Mouse (Mus musculus): Measurements from ENCODE around the gene Itga7.

Itga7 gene

DNA sequence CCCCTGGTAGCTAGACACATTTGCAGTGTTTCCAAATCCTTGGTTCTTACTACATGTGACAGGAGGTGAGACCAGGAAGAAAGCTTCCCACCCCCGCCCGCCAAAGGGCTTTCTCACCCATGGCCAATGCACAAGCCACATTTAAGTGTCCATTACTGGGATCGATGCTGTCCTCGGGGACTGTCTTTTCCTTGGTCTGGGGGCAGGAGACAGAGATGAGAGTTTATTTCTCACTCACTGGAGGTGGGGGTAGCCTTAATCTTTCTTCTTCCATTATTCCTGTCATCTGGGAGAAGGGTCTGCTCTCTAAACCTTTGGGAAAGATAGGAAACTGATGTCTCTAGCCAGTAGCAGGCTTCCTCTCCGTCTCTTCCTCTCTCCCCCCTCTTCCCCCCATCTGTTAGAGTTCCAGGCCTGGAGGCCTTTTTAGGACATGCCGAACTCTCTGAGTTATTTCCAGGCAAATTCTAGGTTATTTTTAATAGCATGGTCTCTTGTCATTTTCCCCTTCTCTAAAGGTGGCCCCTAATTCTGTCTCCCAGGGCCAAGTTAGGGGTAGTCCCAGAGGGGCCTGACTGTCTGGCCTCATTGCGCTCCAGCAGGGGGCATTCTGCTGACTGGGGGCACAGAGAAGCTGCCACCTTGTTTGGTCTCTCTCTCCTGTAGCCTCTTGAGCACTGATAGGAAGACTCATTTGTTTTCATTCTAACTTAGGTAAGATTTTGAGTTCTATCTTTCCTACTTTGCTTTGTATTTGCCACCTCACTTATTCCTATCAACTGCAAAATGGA, 1.6 kb downstream of the Itga7 start:
- DNase-seq (ENCODE audit: low spot score) = no peak

DNA sequence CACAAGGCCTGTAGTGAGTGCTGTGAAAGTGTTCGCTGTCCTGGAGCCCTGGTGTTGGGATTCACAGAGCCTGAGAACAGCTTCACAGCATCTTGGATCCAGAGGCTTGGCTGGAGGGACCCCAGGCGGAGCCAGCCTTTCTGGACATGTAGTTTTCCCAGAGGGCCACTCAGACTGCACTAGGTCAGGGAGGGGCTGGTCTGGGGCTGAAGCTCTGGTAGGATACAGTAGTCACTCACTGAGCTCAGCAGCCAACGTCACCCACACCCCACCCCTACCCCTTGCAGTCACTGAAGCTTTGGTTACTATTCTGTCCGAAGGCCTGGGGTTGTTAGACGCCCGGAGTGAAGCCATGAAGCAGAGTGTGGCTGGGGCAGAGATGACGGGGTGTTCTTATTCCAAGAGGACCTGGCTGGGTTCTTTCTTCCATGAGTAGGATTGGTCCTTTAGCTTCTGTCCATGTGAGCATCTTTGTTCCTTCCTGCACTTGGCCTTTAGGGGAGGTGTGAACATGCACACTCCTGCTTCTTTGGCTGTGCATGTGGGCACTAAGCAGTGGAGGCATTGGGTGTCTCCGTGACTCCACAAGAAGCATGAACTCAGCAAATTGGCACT, 2.3 kb downstream of the Itga7 start:
- DNase-seq (ENCODE audit: low spot score) = no peak

DNA sequence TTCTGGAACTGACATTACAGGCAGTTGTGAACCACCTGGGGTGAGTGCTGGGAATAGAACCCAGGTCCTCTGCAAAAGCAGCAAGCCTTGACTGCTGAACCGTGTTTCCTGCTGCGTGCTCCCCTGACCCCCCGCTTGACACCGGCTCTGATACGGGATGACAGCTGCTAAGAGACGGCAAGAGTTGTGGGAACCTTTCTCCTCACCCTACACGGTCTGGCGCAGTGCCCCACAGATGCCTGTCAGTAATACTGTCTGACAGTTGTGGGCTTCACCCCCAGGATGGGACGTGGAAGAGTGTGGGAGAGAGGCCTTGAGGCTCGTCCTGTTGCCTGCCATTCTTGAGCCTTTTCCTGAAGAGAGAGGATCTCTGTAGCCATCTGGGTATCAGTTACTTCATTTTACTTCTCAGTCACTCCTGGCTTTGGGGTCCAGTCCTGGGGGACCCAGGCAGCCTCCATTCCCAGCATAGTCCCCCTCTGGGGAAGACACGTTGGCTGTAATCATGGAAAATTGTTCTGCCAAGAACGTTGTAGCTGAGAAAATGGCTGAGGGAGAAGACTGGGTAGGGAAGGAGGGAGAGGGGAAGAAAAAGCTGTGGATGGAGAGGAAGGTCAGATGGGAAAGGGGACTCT, 4.3 kb downstream of the Itga7 start:
- DNase-seq (ENCODE audit: low spot score) = no peak

DNA sequence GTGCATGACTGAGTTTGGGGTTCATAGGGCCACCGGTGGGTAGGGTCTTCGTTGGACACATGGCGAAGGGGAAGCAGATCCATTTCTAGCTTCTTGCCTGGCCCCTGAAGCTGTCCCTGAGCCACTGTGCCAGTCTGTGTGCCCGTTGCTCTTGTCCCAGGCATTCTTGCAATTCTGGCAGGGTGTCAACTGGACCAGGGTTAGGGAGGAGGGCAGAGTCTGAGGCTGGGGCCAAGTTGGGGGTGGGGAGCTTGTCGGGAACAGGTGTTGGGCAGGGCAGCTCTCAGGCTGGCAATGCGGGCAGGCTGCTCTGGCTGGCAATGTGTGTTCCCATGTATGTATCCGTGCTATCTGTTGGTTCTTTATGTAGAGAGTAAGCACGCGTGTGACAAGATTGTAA, 4.8 kb downstream of the Itga7 start:
- DNase-seq (ENCODE audit: low spot score) = peak; percentile 53

DNA sequence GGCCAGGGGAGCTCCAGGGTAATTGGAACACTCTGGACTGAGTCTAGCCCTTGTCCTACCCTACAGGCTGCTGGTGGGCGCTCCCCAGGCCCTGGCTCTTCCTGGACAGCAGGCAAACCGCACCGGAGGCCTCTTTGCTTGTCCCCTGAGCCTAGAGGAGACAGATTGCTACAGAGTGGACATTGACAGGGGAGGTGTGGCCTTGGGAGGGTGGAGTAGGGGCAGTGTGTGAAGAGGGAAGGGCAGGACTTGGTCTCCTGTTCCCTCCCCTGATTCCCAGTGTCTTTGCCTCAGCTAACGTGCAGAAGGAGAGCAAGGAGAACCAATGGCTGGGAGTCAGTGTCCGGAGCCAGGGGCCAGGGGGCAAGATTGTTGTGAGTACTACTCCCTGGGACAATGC, 5.4 kb downstream of the Itga7 start:
- DNase-seq (ENCODE audit: low spot score) = no peak

DNA sequence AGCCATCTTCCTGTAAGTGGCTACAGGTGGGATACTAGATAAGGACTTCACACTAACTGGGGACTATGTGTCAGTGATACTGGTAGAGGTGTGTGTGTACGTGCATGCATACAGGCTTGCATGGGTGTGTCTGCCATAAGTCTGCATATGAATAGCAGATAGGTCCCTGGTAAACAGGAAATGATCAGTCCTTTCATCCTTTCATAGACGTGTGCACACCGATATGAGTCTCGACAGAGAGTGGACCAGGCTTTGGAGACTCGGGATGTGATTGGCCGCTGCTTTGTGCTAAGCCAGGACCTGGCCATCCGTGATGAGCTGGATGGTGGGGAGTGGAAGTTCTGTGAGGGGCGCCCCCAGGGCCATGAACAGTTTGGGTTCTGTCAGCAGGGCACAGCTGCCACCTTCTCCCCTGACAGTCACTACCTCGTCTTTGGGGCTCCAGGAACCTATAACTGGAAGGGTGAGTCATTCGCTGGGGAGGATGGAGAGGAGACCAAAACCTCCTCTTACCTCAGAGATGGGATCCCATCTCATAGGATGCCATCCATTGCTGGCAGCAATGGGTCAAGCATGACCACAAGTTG, 7.0 kb downstream of the Itga7 start:
- DNase-seq (ENCODE audit: low spot score) = no peak

DNA sequence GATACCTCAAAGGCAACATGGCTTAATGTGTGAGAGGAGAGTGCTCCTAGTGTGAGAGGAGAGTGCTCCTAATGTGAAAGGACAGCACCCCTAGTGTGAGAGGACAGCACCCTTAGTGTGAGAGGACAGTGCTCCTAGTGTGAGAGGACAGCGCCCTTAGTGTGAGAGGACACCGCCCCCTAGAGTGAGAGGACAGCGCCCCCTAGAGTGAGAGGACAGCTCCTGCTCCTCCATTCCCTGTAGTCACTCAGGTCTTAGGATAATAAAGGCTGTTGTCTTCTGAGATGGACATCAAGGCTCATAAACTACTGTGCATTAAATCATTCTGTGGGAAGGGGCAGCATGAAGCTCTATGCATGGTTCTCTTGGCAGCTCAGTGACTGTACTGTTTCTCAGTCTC, 12.1 kb downstream of the Itga7 start:
- DNase-seq (ENCODE audit: low spot score) = no peak

DNA sequence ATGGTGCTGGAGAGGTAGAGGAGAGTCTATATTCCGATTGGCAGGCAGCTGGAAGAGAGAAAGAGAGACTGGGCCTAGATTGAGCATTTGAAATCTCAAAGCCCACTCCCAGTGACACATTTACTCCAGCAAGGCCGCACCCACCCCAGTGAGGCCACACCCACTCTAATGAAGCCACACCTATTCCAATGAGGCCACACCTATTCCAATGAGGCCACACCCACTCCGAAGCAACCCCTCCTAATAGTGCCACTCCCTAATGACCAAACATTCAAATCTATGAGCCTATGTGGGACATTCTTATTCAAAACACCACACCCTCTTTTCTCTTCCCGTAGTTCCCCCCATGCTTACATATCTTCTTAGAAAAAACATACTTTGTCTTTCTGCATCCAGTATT, 13.9 kb downstream of the Itga7 start:
- DNase-seq (ENCODE audit: low spot score) = no peak

DNA sequence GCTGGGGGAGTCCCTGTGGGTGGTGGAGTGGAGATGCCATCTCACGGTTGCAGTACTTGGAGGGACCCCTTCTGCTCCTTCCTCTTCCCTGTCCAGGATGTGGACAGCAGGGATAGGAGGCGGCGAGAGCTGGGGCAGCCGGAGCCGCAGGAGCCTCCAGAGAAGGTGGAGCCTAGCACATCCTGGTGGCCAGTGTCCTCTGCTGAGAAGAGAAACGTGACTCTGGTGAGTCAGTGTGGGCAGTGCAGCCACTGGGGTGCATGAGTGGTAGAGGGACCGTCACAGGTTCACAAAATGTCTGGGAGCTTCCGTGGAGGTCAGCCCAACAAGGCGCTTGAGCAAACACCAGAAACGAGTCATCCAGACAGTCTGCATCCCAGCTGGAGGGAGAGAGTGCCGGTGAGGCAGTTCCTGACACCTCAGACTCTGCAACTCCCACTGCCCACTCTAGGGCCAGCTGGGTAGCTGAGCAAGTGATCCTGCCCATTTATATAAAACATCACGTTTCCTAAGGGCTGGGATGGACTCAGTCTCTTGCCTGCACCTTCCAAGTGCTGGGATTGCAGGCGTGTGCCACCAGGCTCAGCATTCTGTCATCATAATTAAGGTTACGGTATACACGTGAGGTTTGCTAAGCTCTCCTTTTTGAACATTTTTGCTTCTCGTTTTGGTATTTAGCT, 16.7 kb downstream of the Itga7 start:
- DNase-seq (ENCODE audit: low spot score) = no peak

DNA sequence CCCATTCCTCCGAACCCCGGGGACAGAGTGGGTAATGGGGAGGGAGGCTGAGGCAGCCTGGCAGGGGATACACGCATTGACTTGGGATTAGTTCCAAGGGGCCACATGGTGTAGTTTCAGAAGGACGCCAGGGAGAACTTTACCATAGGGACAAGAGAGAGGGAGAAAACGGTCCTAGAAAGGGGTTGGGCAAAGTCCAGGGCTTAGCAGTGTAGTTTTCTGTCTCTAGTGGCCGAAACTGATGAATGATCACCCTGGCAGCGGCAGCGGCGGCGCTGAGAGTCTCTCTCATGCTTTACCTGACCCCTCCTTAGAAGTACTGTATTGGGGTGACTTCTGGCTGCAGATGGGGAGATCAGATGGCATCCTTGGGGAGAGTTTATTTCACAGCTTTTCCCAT, 24.7 kb downstream of the Itga7 start:
- no peak for DNase-seq (ENCODE audit: low spot score)

DNA sequence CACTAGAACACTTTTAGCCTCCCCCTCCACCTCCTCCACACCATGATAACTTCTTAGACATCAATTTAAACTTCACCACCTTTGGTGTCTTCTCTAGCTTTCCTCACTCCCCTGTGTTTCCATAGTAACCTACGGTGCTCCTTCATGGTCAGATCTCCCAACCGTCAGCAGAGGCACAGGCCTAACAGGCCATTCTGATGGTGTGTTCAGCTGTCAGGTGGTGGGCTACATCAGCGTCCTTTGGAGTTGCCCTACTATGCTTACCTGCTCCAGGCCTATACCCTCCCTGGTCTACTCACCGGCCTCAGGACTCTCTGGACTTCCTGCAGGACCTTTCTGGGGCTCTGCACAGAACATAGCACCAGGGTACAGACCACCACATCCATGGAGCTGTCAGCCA, 26.5 kb downstream of the Itga7 start:
- no peak for DNase-seq (ENCODE audit: low spot score)

DNA sequence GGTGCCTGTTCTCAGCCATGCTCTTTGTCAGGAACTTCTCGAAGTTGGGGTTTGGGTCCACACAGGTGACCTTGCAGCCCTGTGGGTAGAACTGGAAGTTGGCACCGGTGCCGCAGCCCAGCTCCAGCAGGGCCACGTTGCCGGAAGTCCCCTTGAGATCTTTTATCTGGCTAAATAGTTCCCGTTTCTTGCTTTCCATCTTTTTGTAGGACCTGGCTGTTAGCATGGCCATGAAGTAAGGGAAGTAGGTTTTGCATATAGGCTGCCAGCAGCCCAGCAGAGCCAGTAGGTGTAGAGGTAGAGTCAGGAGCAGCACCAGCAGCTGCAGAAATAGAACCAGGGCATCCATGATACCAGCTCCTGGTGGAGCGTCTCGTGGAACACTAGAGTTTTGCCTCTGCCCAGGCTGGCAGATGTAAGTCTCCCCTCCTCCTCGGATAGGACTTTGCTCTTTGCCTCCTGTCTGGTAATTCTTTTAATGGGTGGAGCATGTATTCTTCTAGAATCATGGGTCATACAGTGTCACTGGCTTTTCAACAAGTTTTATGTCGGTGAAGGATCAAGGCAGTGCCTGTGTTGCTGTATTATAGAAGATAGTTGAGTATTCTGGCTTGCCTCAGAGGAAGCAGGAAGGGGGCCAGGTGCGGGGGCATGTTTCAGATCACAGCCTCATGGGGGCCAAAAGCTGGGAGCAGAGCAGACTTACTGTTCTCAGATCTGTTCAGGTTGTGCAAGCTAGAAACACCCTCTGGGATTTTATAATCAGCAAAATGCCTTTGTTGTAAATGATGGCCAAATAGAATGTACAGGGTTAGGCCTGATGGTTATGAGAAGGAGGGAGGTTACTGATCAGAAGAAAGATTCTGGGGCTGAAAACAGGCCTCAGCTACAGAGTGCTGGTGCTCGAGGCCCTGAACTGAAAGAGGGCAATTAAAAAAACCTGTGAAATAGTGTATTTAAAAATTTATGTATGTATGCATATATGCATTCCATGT, 27.3 kb downstream of the Itga7 start, which contains the start of gene Mettl7b:
TSS of gene Mettl7b (minus strand) at position 399 of the 995 bp plus-strand sequence.
- no peak for DNase-seq (ENCODE audit: low spot score)

DNA sequence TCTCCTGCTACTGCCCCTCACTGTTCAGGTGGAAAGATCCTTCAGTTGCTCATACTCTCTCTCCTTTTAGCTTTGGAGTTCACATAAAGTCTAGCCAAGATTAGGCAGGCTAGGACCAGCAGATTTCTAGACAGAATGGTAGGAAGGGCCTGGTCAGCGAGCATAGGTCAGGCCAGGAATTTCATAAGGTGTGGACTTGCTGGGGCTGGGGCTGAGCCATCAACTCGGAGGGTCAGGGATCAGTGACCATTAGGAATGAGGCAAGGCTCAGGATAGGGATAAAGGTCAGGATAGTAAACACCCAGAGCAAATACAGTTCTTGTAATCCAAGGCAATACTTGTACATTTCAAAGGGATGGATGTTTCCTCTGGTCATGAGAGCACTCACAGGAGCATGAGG, 31.3 kb downstream of the Itga7 start:
- no peak for DNase-seq (ENCODE audit: low spot score)

DNA sequence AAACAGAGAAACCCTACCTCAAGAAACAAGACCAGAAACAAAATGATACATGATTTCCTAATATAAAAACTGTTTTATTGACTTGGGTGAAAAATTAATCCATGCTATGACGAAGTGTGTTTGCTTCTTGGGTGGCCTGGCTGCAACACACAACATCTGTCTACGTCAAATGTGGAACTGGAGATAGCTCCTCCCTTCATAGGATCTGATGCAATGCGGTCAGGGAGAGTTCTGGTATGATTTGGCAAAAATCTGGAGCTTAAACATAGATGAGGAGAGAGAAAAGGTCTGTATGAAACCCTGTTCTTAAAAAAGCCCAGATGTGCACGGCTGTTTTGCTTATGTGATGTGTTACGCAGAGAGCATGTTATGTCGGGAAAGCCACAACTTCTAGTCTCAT, 32.3 kb downstream of the Itga7 start:
- DNase-seq (ENCODE audit: low spot score) = no peak

DNA sequence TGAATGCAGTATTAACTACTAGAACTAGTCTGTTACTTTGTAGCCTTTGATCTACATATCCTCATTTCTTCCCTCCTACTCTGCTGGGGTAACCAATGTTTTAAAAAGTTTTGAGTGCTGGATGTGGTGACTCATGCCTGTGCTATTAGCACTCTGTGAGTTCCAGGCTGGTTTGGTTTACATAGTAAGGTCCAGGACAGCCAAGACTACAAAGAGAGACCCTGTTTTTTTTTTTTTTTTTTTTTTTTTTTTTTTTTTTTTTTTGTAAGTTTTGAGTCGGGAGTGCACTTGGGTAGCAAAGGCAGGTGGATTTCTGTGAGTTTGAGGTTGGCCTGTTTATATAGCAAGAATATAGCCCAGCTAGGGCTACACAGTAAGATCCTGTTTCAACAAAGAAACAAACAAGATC, 34.7 kb downstream of the Itga7 start:
- no peak for DNase-seq (ENCODE audit: low spot score)

DNA sequence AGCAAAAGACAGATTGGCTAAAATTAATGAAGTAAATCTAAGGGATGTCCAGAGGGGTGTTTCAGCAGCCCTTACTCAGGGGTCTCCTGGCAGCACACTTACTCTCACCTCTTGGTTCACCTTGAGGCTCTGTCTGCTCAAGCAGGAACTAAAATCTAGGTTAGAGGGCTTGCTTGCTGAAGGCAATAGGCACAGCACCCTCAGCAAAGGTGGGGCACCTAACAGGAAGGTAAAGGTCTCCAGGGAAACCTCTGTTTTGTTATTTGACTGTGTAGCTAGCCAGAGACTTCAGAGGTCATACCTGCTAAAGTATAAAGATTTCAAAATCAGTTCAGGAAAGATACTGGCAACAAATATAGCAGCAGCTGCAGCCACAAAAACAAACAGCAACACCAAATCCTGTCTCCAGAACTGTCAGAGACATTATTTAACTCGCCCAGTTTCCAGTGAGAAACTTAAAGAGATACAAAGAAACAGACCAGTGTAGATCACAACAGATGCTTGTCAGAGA, 37.2 kb downstream of the Itga7 start:
- DNase-seq (ENCODE audit: low spot score) = no peak

DNA sequence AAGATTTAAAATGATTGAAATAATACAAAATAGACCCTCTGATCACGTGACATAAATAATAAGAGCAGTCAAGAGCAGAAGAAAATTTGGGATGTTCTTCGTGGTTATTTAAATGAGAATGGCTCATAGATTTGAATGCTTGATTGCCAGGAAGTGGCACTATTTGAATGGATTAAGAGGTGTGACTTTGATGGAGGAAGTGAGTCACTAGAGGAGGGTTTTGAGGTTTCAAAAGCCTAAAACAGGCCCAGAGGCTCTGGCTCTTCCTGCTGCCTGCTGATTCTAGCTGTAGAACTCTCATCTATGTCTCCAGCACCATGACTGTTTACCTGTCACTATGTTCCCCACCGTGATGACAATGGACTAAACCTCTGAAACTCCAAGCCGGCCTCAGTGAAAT, 39.2 kb downstream of the Itga7 start:
- no peak for DNase-seq (ENCODE audit: low spot score)

DNA sequence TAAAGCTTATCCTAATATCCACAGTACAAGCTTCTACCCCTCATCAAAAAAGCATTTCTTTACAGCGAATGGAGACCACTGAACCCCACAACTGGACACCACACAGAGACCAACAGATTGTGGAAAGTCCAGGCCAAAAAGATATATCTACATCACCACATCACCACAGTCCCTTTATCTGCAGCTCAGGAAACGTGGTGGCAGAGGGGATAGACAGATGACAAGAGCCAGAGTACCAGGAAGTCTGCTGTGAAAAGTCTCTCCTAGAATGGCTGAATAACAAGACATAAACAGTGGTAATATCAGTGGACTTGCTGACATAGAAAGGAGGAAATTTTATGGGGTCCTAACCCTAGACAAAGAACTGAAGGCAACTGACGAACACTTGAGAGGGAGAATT, 42.8 kb downstream of the Itga7 start:
- DNase-seq (ENCODE audit: low spot score) = no peak

DNA sequence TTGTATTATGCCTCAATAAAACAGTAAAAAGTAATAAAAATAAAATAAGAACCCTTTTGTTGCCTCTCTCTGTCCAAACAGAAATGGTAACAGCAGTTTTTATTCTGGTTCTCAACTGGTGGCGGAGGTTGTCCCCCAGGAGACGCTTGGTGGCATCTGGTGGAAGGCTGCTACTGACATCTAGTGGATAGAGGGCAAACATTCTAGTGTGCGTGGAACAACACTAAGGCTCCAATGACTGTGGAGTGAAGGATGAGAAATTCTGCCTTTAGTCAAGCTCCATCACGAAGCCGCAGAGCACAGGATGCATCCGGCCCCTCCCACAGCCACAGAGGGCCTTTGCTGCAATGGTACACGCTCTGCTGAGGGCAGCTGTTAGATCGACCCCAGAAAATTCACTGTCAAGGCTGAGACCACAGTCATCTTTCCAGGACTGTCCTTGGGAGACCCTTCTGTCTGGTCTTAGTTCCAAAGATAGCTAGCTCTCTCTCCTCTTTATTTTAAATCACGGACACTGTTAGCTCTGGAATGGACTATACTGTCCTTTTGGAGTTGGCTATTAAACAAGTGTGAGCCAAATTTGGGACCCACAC, 44.0 kb downstream of the Itga7 start:
- peak; percentile 39 for DNase-seq (ENCODE audit: low spot score)

DNA sequence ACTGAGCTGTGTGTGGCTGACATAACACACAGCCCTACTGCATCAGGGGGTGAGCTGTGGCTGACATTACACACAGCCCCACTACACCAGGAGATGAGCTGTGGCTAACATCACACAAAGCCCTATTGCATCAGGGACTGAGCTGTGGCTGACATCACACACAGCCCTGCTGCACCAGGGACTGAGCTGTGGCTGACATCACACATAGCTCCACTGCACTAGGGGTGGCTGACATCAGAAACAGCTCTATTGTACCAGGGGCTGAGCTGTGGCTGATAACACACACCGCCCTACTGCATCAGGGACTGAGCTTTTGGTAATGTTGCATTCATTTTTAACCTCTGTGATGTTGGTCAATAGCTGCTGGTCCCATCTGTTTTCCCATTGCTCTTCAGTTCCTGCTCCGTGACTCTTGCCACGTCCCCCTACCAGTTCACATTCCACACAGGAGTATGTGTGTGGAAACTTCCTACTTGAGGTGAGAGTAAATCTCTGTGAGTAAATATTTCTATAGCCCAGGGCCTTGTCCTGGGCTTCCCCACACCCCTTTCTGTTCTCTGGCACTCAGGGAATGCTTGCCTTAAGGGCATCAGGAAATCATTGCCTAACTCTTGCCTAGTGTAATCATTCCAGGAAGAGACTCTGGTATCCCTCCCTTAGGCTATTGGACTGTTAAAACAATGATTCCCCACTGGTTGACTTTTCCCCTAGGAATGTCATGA, 47.2 kb downstream of the Itga7 start:
- no peak for DNase-seq (ENCODE audit: low spot score)
